Mouse (Mus musculus): ENCODE data around the gene Ccng2. TPM values are rescaled to one million over a fixed set of nuclear protein-coding genes. Genes with fewer than 3 reads are reported as not detected.

The Ccng2 gene
- polyA plus RNA-seq (2012; fragmentation: generic; extraction: Trizol): 10 to 100 TPM in 1 of 2 experiments, under 1 TPM in 1; 0.81 to 29.0 TPM

DNA sequence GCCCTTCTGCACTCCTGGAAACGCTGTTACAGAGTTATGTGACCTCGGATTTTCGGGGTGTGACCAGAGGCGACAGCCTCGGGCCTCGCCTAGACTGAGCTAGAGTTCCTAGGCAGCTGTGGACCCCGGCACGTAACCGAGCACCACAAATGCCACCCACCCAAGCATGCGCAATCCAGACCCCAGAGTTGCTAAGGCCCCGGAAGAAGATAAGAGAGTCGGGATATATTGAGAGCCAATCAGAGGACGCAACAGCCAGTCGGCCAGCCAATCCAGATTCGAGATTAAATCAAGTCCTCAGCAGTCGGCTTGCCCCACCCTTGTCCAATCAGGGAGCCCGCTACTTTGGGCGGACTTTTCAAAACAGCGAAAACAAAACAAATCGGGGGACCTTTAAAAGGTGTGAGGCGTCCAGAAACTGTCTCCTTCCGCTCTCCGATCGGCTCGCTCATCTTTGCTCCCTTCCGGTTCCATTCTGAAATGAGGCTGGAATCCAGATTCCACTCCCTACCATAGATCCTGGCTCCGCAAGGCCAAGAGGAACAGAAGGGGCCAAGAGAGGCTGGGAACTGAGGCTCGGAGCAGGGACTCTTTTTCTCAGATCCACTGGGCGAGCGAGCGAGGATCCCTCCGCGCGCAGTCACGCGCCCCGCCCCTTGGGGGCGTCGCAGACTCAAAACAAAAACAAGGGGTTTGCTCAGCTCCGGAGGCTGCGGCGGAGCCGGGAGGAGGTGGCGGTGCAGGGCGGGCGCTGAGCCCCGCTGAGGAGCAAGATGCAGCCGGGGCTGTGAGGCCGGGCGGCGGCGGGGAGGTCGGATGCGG lies at the start of gene Ccng2:
TSS of gene Ccng2 (plus strand) at position 375 of the 822 bp plus-strand sequence.

Other genes starting within 250 kb of the Ccng2 start
- not detected for gene Sowahb, start 222.2 kb upstream of the Ccng2 start, polyA plus RNA-seq (2012; fragmentation: generic; extraction: Trizol)
- gene Sept11, start 173.8 kb upstream of the Ccng2 start, polyA plus RNA-seq (2012; fragmentation: generic; extraction: Trizol): 10 to 100 TPM in 1 of 2 experiments, 1 to 10 TPM in 1; 9.8 to 91.7 TPM
- gene Ccni, start 60.8 kb upstream of the Ccng2 start, polyA plus RNA-seq (2012; fragmentation: generic; extraction: Trizol): 100 to 1,000 TPM in 1 of 2 experiments, 10 to 100 TPM in 1; 25.7 to 145 TPM
- gene 2010109A12Rik, start 60.7 kb upstream of the Ccng2 start, polyA plus RNA-seq (2012; fragmentation: generic; extraction: Trizol): under 1 TPM; 0.05 to 0.21 TPM